Mouse (Mus musculus): ENCODE data around the gene Rrp7a. TPM values are rescaled to one million over a fixed set of nuclear protein-coding genes. Genes with fewer than 3 reads are reported as not detected.
"Not testable (repeated sequence)": the region's sequence is repeated elsewhere in the genome, so short reads cannot be mapped to it uniquely, and the experiment has no call there.

Rrp7a gene
- polyA plus RNA-seq, 1 experiment from 2014 or later = 72.4 TPM

DNA sequence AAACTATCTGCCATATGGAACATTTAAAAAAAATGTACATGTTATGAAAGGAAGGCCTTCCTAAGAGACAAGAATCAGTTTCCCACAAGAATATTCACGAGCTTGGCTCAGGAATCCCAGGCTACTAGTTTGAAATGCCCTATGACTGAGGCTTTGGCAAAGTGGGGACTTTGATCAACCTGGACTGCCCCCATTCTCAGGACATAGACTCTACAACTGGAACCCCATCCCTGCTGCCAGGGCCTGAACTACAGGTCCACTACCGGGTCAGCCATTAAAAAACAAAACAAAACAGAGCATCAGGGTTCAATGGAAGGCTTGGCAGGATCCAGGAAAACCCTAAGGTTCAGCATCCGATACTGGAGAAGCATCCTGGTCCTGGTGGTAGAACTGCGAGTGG lies 28.1 kb upstream of the Rrp7a start:
- 92% methylated on average over 4 of the region's 4 CpGs for WGBS
- H3K27ac ChIP-seq = peak overlapping the region; percentile 53; the same call in 1 of the 2 replicates
- no peak for ATAC-seq
- H3K4me1 ChIP-seq (replicated peaks) = peaks cover 19% of the 10 kb centered on the region
- H3K4me3 ChIP-seq (replicated peaks) = no peak overlapping the region
- no peaks in the 10 kb centered on the region for H3K9me3 ChIP-seq
- H3K9ac ChIP-seq (replicated peaks) = no peak overlapping the region
- H3K36me3 ChIP-seq = peaks cover 33% of the 10 kb centered on the region
- H3K4me2 ChIP-seq (replicated peaks) = no peak overlapping the region
- H3K27me3 ChIP-seq = no peaks in the 10 kb centered on the region

DNA sequence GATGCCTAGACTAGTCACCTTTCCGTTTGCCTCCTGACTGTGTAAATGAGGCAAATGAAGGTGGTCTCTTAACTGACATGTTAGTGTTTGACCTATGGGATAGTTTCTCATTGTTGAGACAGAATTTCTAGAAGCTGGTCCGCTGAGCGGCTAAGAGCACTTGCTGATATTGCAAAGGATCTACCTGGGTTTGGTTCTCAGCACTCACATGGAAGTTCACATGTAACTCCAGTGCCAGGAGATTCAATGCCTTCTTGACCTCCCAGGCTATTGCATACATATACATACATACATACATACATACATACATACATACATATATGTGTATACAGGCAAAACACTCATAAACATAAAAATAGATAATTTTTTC lies 27.5 kb upstream of the Rrp7a start:
- H3K27me3 ChIP-seq = no peaks in the 10 kb centered on the region
- H3K4me3 ChIP-seq (replicated peaks) = peak overlapping the region; percentile 96
- peak overlapping the region; percentile 98 for H3K27ac ChIP-seq
- no peak for ATAC-seq
- peak overlapping the region; percentile 97 for H3K9ac ChIP-seq (replicated peaks)
- 27% methylated on average over 3 of the region's 3 CpGs for WGBS
- H3K36me3 ChIP-seq = peaks cover 34% of the 10 kb centered on the region
- peak overlapping the region; percentile 89 for H3K4me2 ChIP-seq (replicated peaks)
- H3K9me3 ChIP-seq = no peaks in the 10 kb centered on the region
- peaks cover 19% of the 10 kb centered on the region for H3K4me1 ChIP-seq (replicated peaks)

DNA sequence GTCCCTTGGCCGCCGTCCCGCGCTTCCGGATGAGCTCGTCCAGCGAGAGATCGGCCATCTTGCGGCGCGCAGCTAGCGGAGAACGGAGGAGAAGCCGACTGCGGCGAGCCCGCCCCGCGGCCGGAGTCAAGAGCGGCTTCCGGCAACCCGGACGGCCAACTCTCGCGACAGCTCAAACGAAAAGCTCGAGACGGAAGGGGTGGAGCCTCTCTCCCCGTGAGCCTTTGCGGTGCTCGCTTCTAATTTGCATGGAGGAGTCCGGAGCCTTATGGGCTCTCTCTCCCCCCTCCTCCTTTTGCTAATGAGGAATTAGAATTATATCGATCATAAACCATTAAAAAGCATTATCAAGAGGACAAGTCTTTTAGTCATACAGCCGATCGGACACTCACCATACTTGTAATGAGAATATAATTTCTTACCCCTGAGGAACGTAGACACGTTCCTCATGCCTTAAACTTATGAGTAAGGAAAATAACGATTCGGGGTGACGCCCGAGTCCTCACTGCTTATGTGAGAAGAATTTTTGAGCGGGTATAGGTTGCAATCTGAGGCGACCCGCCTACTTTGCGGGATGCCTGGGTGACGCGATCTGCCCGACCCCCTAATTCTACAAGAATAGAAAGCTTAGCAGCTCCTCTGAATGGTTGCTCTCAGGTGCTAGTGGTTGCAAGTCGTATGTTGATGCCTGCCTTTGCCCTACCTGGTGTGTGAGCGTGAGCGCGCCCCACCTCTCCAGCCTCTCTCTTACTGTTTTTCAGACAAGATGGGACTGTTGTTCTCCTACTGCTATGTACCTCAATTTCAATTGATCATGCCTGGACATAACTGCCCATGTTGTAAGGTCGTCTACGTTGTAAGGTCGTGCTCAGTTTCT lies 26.8 kb upstream of the Rrp7a start, which contains the start of gene Poldip3:
TSS of gene Poldip3 (minus strand) at position 189 of the 877 bp plus-strand sequence.
- peak within 1 kb of the TSS; percentile 96 for H3K4me3 ChIP-seq (replicated peaks)
- no peaks in the 10 kb centered on the region for H3K27me3 ChIP-seq
- peak; percentile 93 for ATAC-seq
- peaks cover 19% of the 10 kb centered on the region for H3K4me1 ChIP-seq (replicated peaks)
- peak within 1 kb of the TSS; percentile 89 for H3K4me2 ChIP-seq (replicated peaks)
- H3K9me3 ChIP-seq = no peaks in the 10 kb centered on the region
- under 1% methylated on average over 56 of the region's 56 CpGs for WGBS
- peak within 1 kb of the TSS; percentile 97 for H3K9ac ChIP-seq (replicated peaks)
- peak within 1 kb of the TSS; percentile 98 for H3K27ac ChIP-seq
- peaks cover 38% of the 10 kb centered on the region for H3K36me3 ChIP-seq

DNA sequence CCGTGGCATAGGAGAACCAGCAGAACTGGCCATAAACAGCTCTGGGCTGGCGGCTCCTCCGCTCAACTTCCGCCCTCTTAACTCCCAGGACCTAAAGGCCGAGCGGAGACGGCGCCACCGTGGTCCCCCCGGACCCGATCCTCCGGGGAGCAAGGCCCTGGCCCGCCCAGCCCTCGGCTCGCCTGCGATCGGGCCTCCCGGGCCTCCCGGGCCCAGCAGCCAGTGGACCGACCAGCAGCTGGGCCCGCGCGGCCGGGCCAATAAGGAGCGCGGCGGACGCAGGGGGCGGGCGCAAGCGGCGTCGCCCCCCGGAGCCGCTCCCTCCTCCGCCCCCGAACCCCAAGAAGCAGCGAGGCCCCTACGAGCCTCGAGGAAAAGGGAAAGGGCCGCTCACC lies 26.2 kb upstream of the Rrp7a start:
- H3K9ac ChIP-seq (replicated peaks) = peak overlapping the region; percentile 97

DNA sequence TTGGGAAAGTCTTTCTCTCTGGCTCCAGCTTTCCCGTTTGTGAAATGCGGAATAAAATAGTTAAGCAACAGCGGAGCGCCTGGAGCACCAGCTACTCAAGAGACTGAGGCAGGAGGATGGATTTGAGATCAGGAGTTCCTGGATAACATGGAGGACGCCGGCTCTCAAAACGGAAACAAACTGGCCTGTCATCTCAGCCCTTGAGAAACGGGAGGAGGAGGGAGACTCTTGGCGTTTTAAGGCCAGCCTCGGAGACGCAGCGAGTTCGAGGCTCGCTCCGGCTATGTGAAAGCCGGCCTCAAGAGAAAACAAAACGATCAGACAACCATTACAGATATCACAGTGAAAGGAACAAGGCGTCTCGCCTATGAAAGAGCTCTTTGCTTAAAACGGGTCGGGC lies 25.8 kb upstream of the Rrp7a start:
- Histone ChIP-seq H3K9ac (replicated peaks) (peak overlapping the region; percentile 97), H3K4me1 (replicated peaks) (peaks cover 26% of the 10 kb centered on the region), H3K4me3 (replicated peaks) (peak overlapping the region; percentile 96), H3K9me3 (no peaks in the 10 kb centered on the region), H3K4me2 (replicated peaks) (peak overlapping the region; percentile 89), H3K27me3 (no peaks in the 10 kb centered on the region), H3K36me3 (peaks cover 35% of the 10 kb centered on the region), H3K27ac (peak overlapping the region; percentile 98)
- no peak for ATAC-seq
- WGBS = 6% methylated on average over 21 of the region's 21 CpGs

More for the DNA sequence above, 26.2 kb upstream of the Rrp7a start:
- Histone ChIP-seq H3K36me3 (peaks cover 39% of the 10 kb centered on the region), H3K27ac (peak overlapping the region; percentile 98), H3K4me2 (replicated peaks) (peak overlapping the region; percentile 89), H3K9me3 (no peaks in the 10 kb centered on the region), H3K4me1 (replicated peaks) (peaks cover 23% of the 10 kb centered on the region), H3K4me3 (replicated peaks) (peak overlapping the region; percentile 96), H3K27me3 (no peaks in the 10 kb centered on the region)
- WGBS = under 1% methylated on average over 28 of the region's 41 CpGs
- ATAC-seq = peak; percentile 85

DNA sequence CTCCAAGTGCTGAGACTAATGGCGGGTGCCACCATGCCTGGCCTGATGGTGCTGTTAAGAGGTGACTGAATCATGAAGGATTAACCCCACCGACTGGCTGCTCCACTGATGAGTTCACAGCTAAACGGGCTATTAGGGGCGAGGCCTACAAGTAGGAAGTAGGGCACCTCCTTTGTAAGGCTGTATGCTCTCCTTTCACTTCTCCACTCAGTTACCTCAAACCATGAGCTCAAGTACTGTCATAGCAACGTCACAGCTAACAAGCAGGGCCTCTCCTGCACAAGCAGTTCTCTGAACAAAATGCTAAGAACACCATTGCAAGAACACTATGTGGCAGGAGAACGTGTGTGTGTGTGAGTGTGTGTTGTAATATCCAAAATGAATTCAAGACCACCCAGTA lies 22.9 kb upstream of the Rrp7a start:
- Histone ChIP-seq H3K9ac (replicated peaks) (no peak overlapping the region), H3K27me3 (no peaks in the 10 kb centered on the region), H3K9me3 (no peaks in the 10 kb centered on the region), H3K36me3 (peaks cover 32% of the 10 kb centered on the region), H3K27ac (no peak overlapping the region), H3K4me2 (replicated peaks) (no peak overlapping the region), H3K4me1 (replicated peaks) (peaks cover 49% of the 10 kb centered on the region), H3K4me3 (replicated peaks) (no peak overlapping the region)
- 90% methylated on average over 6 of the region's 6 CpGs for WGBS
- no peak for ATAC-seq

DNA sequence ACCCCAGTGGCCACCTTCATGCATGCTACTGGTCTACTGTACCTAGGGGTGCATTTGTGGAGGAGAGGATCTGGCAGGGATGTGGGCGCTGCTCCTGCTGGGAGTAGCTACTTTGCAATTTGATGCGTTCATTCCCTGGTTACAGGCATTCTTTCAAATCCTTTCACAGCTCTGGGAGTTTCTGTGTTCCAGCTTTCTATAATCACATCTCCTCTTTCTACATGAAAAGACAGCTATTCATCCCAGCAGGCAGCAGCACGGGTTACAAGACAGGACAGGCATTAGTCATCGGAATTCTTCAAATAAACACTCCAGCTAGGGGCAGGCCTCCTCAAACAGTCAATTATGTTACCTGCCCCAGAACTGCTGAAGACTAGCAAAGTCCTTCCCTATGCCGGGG lies 20.3 kb upstream of the Rrp7a start:
- Histone ChIP-seq H3K27ac (peak overlapping the region; percentile 20; the same call in 1 of the 2 replicates), H3K4me1 (replicated peaks) (peaks cover 41% of the 10 kb centered on the region)
- 32% methylated on average over 5 of the region's 5 CpGs for WGBS

DNA sequence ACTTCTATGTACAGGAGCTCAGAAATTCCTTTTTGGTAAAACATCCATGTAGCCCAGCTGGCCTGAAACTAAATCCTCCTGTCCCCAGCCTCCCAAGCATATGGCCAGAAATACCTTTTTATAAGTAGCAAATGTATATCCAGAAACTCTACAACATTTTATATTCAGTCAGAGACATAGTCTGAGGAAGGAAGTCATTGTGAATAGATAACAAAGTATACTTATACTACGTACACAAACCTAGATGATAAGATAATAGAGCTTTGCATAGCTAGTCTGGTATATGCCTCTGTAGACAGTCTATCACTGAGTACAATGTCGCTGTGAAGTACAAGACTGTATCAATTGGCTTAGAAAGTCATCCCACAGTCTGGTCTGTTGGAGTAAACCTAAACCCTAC lies 13.1 kb upstream of the Rrp7a start:
- H3K36me3 ChIP-seq = peaks cover 80% of the 10 kb centered on the region
- no peak overlapping the region for H3K27ac ChIP-seq
- H3K27me3 ChIP-seq = no peaks in the 10 kb centered on the region
- H3K4me1 ChIP-seq (replicated peaks) = peaks cover 4% of the 10 kb centered on the region; the same call in 1 of the 2 replicates
- no peak for ATAC-seq
- 95% methylated on average over 2 of the region's 2 CpGs for WGBS
- no peak overlapping the region for H3K9ac ChIP-seq (replicated peaks)
- H3K4me2 ChIP-seq (replicated peaks) = no peak overlapping the region
- no peaks in the 10 kb centered on the region for H3K9me3 ChIP-seq
- H3K4me3 ChIP-seq (replicated peaks) = no peak overlapping the region

More for the DNA sequence above, 20.3 kb upstream of the Rrp7a start:
- Histone ChIP-seq H3K4me2 (replicated peaks) (no peak overlapping the region), H3K9me3 (no peaks in the 10 kb centered on the region), H3K36me3 (peaks cover 41% of the 10 kb centered on the region), H3K4me3 (replicated peaks) (no peak overlapping the region), H3K9ac (replicated peaks) (0 out of 2 replicates have a peak overlapping the region, but pooled peaks have one; percentile 7), H3K27me3 (no peaks in the 10 kb centered on the region)
- ATAC-seq = 0 out of 2 replicates have a peak, but pooled peaks have one; percentile 30

DNA sequence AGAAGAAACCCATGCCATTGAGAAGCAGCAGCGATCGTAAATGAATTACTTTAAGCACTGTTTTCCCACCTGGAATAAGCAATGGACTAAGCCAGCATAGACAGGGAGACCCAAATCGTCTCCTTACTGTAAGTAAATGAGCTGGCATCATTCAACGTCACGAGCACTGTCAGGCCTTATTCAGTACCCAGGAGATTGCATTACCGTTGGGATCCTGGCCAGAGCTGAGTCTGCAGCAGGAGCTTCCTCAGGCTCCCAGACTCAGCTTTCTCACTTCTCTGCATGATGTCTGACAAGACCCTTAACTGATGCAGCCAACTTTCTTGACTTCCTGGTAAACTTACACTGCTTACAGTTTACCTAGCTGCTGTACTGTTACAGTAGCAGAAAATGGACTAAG lies 12.1 kb upstream of the Rrp7a start:
- Histone ChIP-seq H3K27me3 (no peaks in the 10 kb centered on the region), H3K36me3 (peaks cover 90% of the 10 kb centered on the region), H3K27ac (no peak overlapping the region), H3K4me2 (replicated peaks) (no peak overlapping the region), H3K9ac (replicated peaks) (no peak overlapping the region), H3K4me3 (replicated peaks) (no peak overlapping the region), H3K9me3 (no peaks in the 10 kb centered on the region), H3K4me1 (replicated peaks) (no peaks in the 10 kb centered on the region)
- ATAC-seq = no peak
- WGBS = 96% methylated on average over 6 of the region's 6 CpGs

DNA sequence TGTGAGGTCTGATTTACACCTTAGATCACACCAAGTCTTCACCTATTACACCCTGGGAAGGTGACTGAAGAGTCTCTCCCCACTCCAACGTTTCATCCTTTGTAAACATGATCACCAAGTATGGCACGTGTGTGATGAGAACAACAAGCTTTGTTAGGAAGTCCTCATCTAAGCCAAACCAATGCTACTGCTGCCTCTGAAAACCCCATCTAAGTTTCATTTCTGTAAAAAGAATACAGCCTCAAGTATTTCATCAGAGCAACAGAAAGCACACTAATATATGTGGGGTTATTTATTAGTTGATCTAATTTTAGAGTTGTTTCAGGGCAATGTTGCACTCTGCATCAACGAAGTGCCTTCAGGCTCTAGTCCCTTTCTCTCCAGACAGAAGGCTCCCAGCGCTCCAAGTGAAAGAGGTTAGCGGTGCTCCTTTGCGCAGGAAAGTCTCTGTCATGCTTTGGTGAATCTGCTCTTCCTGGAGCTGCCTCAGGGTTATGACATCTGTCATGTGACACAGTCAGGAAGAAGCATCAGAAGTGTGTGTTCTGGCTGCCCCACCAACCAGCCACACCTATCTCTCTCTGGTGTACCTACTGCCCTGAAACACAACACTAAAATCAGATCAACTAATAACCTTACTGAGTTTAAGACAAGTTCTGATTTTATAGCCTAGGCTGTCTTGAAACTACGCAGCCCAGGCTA lies 7.1 kb upstream of the Rrp7a start:
- 91% methylated on average over 7 of the region's 7 CpGs for WGBS
- Histone ChIP-seq H3K9ac (replicated peaks) (no peak overlapping the region), H3K9me3 (no peaks in the 10 kb centered on the region), H3K27ac (no peak overlapping the region), H3K4me2 (replicated peaks) (no peak overlapping the region), H3K36me3 (peaks cover 96% of the 10 kb centered on the region), H3K4me1 (replicated peaks) (0 out of 2 replicates have a peak, but pooled peaks cover 2% of the 10 kb centered on the region), H3K27me3 (no peaks in the 10 kb centered on the region), H3K4me3 (replicated peaks) (no peak overlapping the region)
- no peak for ATAC-seq

DNA sequence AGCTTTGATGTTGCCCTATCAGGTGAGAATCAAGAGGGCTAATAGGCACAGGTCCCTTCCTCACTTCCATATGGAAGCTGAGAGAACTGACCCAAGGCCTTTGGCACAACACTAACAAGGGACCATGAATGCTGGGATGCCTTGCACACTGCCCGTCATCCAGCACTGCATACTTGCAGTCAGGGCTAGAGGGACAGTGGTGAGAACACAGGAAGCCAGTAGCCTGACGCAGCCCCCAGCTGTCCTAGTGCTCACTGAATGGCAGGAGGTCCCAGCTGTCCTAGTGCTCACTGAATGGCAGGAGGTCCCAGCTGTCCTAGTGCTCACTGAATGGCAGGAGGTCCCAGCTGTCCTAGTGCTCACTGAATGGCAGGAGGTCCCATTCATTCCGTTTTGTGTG lies 4.4 kb upstream of the Rrp7a start:
- Histone ChIP-seq H3K27ac (0 out of 2 replicates have a peak overlapping the region, but pooled peaks have one; percentile 39), H3K36me3 (peaks cover 69% of the 10 kb centered on the region)
- H3K9ac ChIP-seq (replicated peaks); H3K27me3 ChIP-seq; H3K4me3 ChIP-seq (replicated peaks); H3K4me2 ChIP-seq (replicated peaks); ATAC-seq; H3K9me3 ChIP-seq; H3K4me1 ChIP-seq (replicated peaks): not testable (repeated sequence)
- WGBS = 58% methylated on average over 3 of the region's 3 CpGs

DNA sequence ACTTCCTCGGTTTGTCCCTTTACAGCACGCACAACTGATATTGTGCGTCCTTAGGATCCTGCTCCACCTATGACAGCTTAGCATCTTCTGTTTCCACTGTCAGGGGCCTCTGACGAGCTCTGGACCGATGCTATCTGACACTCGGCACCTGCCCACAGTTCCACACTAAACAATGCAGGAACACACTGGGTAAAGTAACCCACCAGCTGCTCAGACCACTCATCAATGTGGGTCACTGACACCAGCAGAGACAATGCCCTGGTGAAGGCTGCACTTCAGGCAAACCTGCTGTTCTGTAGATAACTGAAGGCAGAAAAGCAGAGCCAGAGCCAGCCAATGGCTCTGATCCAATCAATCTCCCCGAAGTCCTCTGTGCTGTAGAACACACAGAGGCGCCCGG lies 4.0 kb upstream of the Rrp7a start:
- no peak for ATAC-seq

More for the DNA sequence above, 4.0 kb upstream of the Rrp7a start:
- no peaks in the 10 kb centered on the region for H3K9me3 ChIP-seq
- WGBS = 80% methylated on average over 9 of the region's 9 CpGs
- no peak overlapping the region for H3K4me3 ChIP-seq (replicated peaks)
- H3K4me1 ChIP-seq (replicated peaks) = peaks cover 5% of the 10 kb centered on the region
- H3K27ac ChIP-seq = 0 out of 2 replicates have a peak overlapping the region, but pooled peaks have one; percentile 39
- H3K9ac ChIP-seq (replicated peaks) = no peak overlapping the region
- H3K36me3 ChIP-seq = peaks cover 65% of the 10 kb centered on the region
- no peak overlapping the region for H3K4me2 ChIP-seq (replicated peaks)
- no peaks in the 10 kb centered on the region for H3K27me3 ChIP-seq
